Mouse (Mus musculus): ENCODE measurements around the gene Nck1. TPM values are rescaled to one million over a fixed set of nuclear protein-coding genes. Genes with fewer than 3 reads are reported as not detected.
A peak's percentile ranks its signal among the peaks of the same experiment; 100 is the strongest.

Nck1 gene
- polyA plus RNA-seq, 1 experiment from 2014 or later, result 65.7 TPM

DNA sequence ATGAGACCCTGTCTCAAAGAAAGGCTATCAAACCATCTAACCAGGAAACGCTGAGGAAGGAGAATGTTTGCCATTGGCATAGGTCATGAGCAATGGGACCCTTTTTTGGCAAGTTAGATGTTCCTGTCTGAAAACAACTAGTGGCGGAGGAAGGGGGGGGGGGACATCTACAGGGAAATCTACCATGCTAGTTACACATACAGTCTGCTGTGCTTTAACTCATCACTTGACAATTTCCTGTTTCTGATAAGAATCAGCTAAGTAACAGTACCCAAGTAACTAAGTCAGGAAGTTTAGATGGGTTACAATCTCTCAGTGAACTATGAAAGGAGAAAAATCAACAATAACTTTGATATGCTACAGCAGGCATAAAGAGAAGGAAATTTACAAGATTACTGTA lies 23.9 kb downstream of the Nck1 start:
- H3K36me3 ChIP-seq (ENCODE audit: control insufficient read depth, insufficient read depth, low read length), result no peaks in the 10 kb centered on the region

DNA sequence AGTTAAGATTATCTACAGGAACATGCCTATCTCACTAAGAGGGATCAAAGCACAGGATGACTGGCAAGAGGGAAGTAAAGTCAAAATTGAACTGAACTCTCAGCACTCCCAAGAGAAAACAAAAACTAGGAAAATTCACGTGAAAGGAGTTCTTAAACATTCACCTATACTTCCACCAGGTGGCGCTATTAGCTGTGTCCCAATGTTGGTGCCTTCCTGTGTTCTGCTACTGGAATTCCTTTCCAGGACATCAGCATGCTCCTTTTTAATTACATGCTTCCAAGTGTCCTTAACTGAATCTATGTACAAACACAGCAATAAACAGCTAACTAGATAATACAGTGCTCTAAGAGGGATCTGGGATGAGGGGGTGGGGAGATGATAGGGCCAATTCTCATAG lies 25.3 kb downstream of the Nck1 start:
- H3K4me1 ChIP-seq (ENCODE audit: control insufficient read depth, insufficient read depth, low read length), result peaks cover 10% of the 10 kb centered on the region; the same call in 1 of the 2 replicates
- H3K4me2 ChIP-seq, result no peak overlapping the region
- no peak overlapping the region for H3K9ac ChIP-seq (ENCODE audit: low read depth, low read length)
- H3K4me3 ChIP-seq (ENCODE audit: low read depth, low read length), result no peak overlapping the region
- no peak for ATAC-seq (replicated peaks; ENCODE audit: insufficient number of reproducible peaks, low FRiP score, low TSS enrichment)
- H3K9me3 ChIP-seq (replicated peaks; ENCODE audit: control insufficient read depth, low read length), result no peaks in the 10 kb centered on the region
- no peak overlapping the region for H3K27ac ChIP-seq (ENCODE audit: low read depth, low read length)
- WGBS (ENCODE audit: insufficient replicate concordance), result 1% methylated on average over 2 of the region's 2 CpGs
- no peaks in the 10 kb centered on the region for H3K36me3 ChIP-seq (ENCODE audit: control insufficient read depth, insufficient read depth, low read length)
- H3K27me3 ChIP-seq (ENCODE audit: control insufficient read depth, insufficient read depth, low read length), result no peaks in the 10 kb centered on the region

More for the DNA sequence above, 23.9 kb downstream of the Nck1 start:
- Histone ChIP-seq H3K27me3 (ENCODE audit: control insufficient read depth, insufficient read depth, low read length) (no peaks in the 10 kb centered on the region), H3K4me2 (no peak overlapping the region), H3K4me1 (ENCODE audit: control insufficient read depth, insufficient read depth, low read length) (peaks cover 10% of the 10 kb centered on the region; the same call in 1 of the 2 replicates), H3K4me3 (ENCODE audit: low read depth, low read length) (no peak overlapping the region), H3K9me3 (replicated peaks; ENCODE audit: control insufficient read depth, low read length) (no peaks in the 10 kb centered on the region), H3K27ac (ENCODE audit: low read depth, low read length) (no peak overlapping the region), H3K9ac (ENCODE audit: low read depth, low read length) (no peak overlapping the region)
- ATAC-seq (replicated peaks; ENCODE audit: insufficient number of reproducible peaks, low FRiP score, low TSS enrichment), result no peak
- 69% methylated on average over 2 of the region's 2 CpGs for WGBS (ENCODE audit: insufficient replicate concordance)

DNA sequence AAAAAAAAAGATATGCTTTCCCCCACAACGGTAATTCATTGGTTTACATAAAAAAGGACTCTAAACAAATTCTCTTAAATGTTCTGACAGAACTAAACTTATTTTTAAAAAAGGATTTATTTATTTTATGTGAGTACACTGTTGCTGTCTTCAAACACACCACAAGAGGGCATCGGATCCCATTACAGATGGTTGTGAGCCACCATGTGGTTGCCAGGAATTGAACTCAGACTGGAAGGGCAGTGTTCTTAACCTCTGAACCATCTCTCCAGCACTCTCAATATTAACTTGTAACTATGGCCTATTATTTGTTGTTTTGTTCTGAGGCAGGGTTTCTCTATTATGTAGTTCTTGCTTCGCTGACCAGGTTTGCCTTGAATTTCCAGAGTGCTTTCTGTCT lies 25.9 kb downstream of the Nck1 start:
- no peaks in the 10 kb centered on the region for H3K27me3 ChIP-seq (ENCODE audit: control insufficient read depth, insufficient read depth, low read length)
- H3K4me2 ChIP-seq, result no peak overlapping the region
- H3K36me3 ChIP-seq (ENCODE audit: control insufficient read depth, insufficient read depth, low read length), result no peaks in the 10 kb centered on the region
- peaks cover 10% of the 10 kb centered on the region; the same call in 1 of the 2 replicates for H3K4me1 ChIP-seq (ENCODE audit: control insufficient read depth, insufficient read depth, low read length)
- no peak overlapping the region for H3K4me3 ChIP-seq (ENCODE audit: low read depth, low read length)
- H3K9me3 ChIP-seq (replicated peaks; ENCODE audit: control insufficient read depth, low read length), result no peaks in the 10 kb centered on the region
- no peak overlapping the region for H3K9ac ChIP-seq (ENCODE audit: low read depth, low read length)
- no peak overlapping the region for H3K27ac ChIP-seq (ENCODE audit: low read depth, low read length)
- ATAC-seq (replicated peaks; ENCODE audit: insufficient number of reproducible peaks, low FRiP score, low TSS enrichment), result no peak
- 91% methylated on average over 3 of the region's 3 CpGs for WGBS (ENCODE audit: insufficient replicate concordance)

DNA sequence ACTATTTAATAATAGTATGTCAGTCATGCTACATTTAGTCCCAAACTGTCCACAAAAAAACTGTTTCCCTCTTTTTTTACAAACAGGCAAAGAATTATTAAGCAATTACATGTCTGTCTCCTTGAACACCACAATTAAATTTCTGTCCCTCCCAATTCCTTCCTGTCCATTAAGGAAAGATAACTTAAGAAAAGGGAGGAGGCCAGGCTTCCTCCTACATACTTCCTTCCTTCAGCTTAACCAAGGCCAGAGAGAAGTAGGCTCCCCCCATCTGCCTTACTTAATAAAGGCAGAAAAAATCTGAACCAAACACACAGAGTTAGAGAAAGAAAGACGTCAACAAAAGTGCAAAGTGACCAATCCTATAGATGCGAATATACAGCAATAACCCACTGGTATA lies 38.4 kb downstream of the Nck1 start:
- peaks cover 1% of the 10 kb centered on the region for H3K4me1 ChIP-seq (ENCODE audit: control insufficient read depth, insufficient read depth, low read length)
- WGBS (ENCODE audit: insufficient replicate concordance), result 80% methylated on average over 2 of the region's 2 CpGs
- no peak overlapping the region for H3K9ac ChIP-seq (ENCODE audit: low read depth, low read length)
- H3K4me2 ChIP-seq, result no peak overlapping the region
- no peak overlapping the region for H3K27ac ChIP-seq (ENCODE audit: low read depth, low read length)
- ATAC-seq (replicated peaks; ENCODE audit: insufficient number of reproducible peaks, low FRiP score, low TSS enrichment), result no peak
- no peaks in the 10 kb centered on the region for H3K27me3 ChIP-seq (ENCODE audit: control insufficient read depth, insufficient read depth, low read length)
- no peaks in the 10 kb centered on the region for H3K9me3 ChIP-seq (replicated peaks; ENCODE audit: control insufficient read depth, low read length)
- no peak overlapping the region for H3K4me3 ChIP-seq (ENCODE audit: low read depth, low read length)
- no peaks in the 10 kb centered on the region for H3K36me3 ChIP-seq (ENCODE audit: control insufficient read depth, insufficient read depth, low read length)

DNA sequence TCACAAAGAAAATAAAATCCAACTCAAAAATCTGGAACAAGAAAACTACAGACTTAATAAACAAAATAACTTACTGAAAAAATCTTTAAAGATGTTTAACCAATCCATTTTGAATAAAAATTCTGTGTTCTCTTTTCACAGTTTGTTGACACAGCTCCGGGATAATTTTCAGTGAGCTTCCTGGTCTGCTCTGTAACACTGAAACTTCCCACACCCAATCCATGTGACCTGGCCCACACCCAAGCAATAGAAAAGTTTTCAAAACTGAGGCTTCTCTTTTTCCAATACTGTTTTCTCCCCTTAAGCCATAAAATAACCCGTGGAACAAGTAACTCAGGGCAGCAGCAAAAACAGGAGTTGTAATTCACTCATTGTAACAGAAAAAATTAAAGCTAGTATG lies 39.3 kb downstream of the Nck1 start:
- no peak for ATAC-seq (replicated peaks; ENCODE audit: insufficient number of reproducible peaks, low FRiP score, low TSS enrichment)
- WGBS (ENCODE audit: insufficient replicate concordance), result 62% methylated on average over 2 of the region's 2 CpGs
- Histone ChIP-seq H3K9me3 (replicated peaks; ENCODE audit: control insufficient read depth, low read length) (no peaks in the 10 kb centered on the region), H3K27ac (ENCODE audit: low read depth, low read length) (no peak overlapping the region), H3K4me1 (ENCODE audit: control insufficient read depth, insufficient read depth, low read length) (no peaks in the 10 kb centered on the region), H3K4me2 (no peak overlapping the region), H3K9ac (ENCODE audit: low read depth, low read length) (no peak overlapping the region), H3K4me3 (ENCODE audit: low read depth, low read length) (no peak overlapping the region), H3K27me3 (ENCODE audit: control insufficient read depth, insufficient read depth, low read length) (no peaks in the 10 kb centered on the region), H3K36me3 (ENCODE audit: control insufficient read depth, insufficient read depth, low read length) (no peaks in the 10 kb centered on the region)

DNA sequence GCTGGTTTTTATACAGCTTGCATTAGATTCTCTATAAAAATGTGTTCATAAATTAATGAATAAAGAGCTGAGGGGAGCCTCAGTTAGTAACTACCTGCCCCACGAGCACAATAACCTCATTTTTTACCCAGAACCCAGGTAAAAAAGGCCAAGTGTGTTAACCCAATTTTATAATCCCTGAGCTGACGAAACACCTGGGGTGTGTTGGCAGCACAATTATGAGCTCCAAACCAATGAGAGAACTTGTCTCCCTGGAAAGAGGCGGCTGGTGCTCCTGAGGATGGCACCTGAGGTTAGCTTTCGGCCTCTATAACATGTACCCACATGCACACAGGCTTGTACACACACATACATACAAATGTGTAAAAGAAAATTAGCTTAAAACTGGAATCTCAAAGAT lies 40.4 kb downstream of the Nck1 start:
- H3K9ac ChIP-seq (ENCODE audit: low read depth, low read length), result no peak overlapping the region

DNA sequence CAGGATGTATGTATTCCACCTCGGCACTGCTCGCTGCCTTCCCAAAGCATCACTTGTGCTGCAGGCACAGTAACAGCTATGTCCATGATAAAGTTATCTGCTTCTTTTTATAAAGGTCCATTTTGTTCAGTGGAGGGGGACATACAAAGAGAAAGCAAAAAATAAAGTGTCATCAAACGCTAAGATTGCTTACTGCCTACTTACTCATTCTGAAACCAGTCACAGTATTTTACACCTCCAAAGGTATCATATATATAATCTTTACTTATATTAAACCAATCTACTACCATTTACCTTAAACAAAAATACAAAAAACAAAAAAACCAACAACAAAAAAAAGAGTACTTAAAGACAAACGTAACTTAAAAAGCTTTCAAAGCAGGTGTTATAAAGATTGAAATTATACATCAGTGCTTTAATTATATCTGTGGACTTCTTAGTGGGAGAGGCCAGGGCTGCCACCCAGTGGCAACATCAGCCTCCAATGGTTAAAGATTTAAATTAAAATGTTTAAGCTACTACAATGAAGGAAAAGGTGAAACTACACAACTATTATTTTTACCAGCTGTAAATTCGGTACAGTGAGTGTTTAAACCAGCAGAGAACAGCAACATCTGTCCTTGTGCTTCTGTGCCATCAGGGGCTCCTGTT lies 52.2 kb downstream of the Nck1 start:
- Histone ChIP-seq H3K4me2 (no peak overlapping the region), H3K4me3 (ENCODE audit: low read depth, low read length) (no peak overlapping the region), H3K9ac (ENCODE audit: low read depth, low read length) (no peak overlapping the region), H3K4me1 (ENCODE audit: control insufficient read depth, insufficient read depth, low read length) (no peaks in the 10 kb centered on the region), H3K27me3 (ENCODE audit: control insufficient read depth, insufficient read depth, low read length) (no peaks in the 10 kb centered on the region), H3K9me3 (replicated peaks; ENCODE audit: control insufficient read depth, low read length) (no peaks in the 10 kb centered on the region), H3K27ac (ENCODE audit: low read depth, low read length) (no peak overlapping the region), H3K36me3 (ENCODE audit: control insufficient read depth, insufficient read depth, low read length) (no peaks in the 10 kb centered on the region)
- 81% methylated on average over 5 of the region's 5 CpGs for WGBS (ENCODE audit: insufficient replicate concordance)
- no peak for ATAC-seq (replicated peaks; ENCODE audit: insufficient number of reproducible peaks, low FRiP score, low TSS enrichment)

More for the DNA sequence above, 40.4 kb downstream of the Nck1 start:
- H3K4me1 ChIP-seq (ENCODE audit: control insufficient read depth, insufficient read depth, low read length), result no peaks in the 10 kb centered on the region
- H3K36me3 ChIP-seq (ENCODE audit: control insufficient read depth, insufficient read depth, low read length), result no peaks in the 10 kb centered on the region
- peak overlapping the region; percentile 22; the same call in 1 of the 2 replicates for H3K4me2 ChIP-seq
- H3K9me3 ChIP-seq (replicated peaks; ENCODE audit: control insufficient read depth, low read length), result no peaks in the 10 kb centered on the region
- no peak overlapping the region for H3K27ac ChIP-seq (ENCODE audit: low read depth, low read length)
- H3K4me3 ChIP-seq (ENCODE audit: low read depth, low read length), result no peak overlapping the region
- no peaks in the 10 kb centered on the region for H3K27me3 ChIP-seq (ENCODE audit: control insufficient read depth, insufficient read depth, low read length)
- WGBS (ENCODE audit: insufficient replicate concordance), result 93% methylated on average over 4 of the region's 4 CpGs
- no peak for ATAC-seq (replicated peaks; ENCODE audit: insufficient number of reproducible peaks, low FRiP score, low TSS enrichment)

DNA sequence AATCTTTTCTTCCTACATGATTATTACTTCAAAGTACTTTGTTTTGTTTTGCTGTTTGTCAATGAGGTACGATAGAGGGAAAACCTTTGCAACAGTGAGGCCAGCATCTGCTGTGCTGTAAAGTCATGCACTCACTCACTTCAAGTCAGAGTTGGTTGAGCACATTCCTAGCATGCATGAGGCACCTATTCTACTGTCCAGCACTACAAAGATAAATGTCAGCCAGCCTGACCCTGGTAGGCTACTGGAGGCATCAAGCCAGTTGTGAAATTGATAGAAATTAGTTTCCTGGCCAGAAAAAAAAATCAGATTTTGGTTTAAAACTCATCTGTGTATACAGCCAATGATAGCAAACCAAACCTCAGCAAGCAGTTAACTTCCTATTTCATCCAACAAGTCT lies 54.5 kb downstream of the Nck1 start:
- Histone ChIP-seq H3K36me3 (ENCODE audit: control insufficient read depth, insufficient read depth, low read length) (no peaks in the 10 kb centered on the region), H3K4me1 (ENCODE audit: control insufficient read depth, insufficient read depth, low read length) (no peaks in the 10 kb centered on the region), H3K27ac (ENCODE audit: low read depth, low read length) (no peak overlapping the region), H3K27me3 (ENCODE audit: control insufficient read depth, insufficient read depth, low read length) (no peaks in the 10 kb centered on the region), H3K9ac (ENCODE audit: low read depth, low read length) (no peak overlapping the region), H3K9me3 (replicated peaks; ENCODE audit: control insufficient read depth, low read length) (no peaks in the 10 kb centered on the region), H3K4me3 (ENCODE audit: low read depth, low read length) (no peak overlapping the region), H3K4me2 (no peak overlapping the region)
- WGBS (ENCODE audit: insufficient replicate concordance), result 62% methylated on average over 1 of the region's 1 CpGs
- ATAC-seq (replicated peaks; ENCODE audit: insufficient number of reproducible peaks, low FRiP score, low TSS enrichment), result no peak

DNA sequence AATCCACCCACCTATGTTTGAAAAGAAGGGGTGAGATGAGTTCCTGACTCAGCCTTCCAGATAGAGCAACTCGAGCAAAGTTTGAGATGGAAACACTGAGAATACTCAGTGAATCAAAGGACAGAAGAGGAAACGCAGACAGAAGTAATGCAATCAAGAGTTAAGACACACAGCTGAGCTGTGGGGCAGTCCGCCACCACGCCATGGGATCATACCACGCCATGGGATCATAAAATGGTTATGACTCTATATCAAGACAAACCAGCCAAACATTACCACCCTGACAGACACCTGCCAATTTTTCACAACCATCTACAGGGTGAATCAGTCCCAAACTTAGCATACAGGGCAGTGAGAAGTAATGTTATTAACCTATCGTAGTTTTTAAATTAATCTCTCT lies 57.0 kb downstream of the Nck1 start:
- ATAC-seq (replicated peaks; ENCODE audit: insufficient number of reproducible peaks, low FRiP score, low TSS enrichment), result no peak

More for the DNA sequence above, 57.0 kb downstream of the Nck1 start:
- Histone ChIP-seq H3K4me3 (ENCODE audit: low read depth, low read length) (no peak overlapping the region), H3K27ac (ENCODE audit: low read depth, low read length) (no peak overlapping the region), H3K4me2 (no peak overlapping the region), H3K27me3 (ENCODE audit: control insufficient read depth, insufficient read depth, low read length) (no peaks in the 10 kb centered on the region), H3K9ac (ENCODE audit: low read depth, low read length) (no peak overlapping the region), H3K9me3 (replicated peaks; ENCODE audit: control insufficient read depth, low read length) (no peaks in the 10 kb centered on the region), H3K36me3 (ENCODE audit: control insufficient read depth, insufficient read depth, low read length) (no peaks in the 10 kb centered on the region), H3K4me1 (ENCODE audit: control insufficient read depth, insufficient read depth, low read length) (no peaks in the 10 kb centered on the region)
- 88% methylated on average over 6 of the region's 6 CpGs for WGBS (ENCODE audit: insufficient replicate concordance)

Data from heart, embryonic 11.5 days (tissue).